Mouse (Mus musculus) megakaryocyte progenitor cell, adult 5-6 weeks (primary cell): Measurements from ENCODE around the gene Sema6c. TPM values are rescaled to one million over a fixed set of nuclear protein-coding genes. Genes with fewer than 3 reads are reported as not detected.
A peak's percentile ranks its signal among the peaks of the same experiment; 100 is the strongest.

ENCODE experiments used
- ATAC-seq: replicated peaks from 2 replicates; pipeline ENCODE4 v1.8.0; 2016; ENCODE audit warnings: mild to moderate bottlenecking, moderate TSS enrichment, inconsistent platforms; ENCODE audit not compliant: poor library complexity
- total RNA-seq, 2 experiments: library from RNA; stranded (forward) in 1 of 2; stranded (reverse) in 1 of 2; fragments of 157-497, 149-512 nt in 1 of 2; fragments of 200-1000 nt in 1 of 2; gene quantifications; 2 replicates each; pipeline versions ENCODE4 v1.2.3 to v1.2.4; 2015 to 2017

Sema6c gene
- total RNA-seq, 2 experiments from 2014 or later = 0.05 TPM; not detected in 1

DNA sequence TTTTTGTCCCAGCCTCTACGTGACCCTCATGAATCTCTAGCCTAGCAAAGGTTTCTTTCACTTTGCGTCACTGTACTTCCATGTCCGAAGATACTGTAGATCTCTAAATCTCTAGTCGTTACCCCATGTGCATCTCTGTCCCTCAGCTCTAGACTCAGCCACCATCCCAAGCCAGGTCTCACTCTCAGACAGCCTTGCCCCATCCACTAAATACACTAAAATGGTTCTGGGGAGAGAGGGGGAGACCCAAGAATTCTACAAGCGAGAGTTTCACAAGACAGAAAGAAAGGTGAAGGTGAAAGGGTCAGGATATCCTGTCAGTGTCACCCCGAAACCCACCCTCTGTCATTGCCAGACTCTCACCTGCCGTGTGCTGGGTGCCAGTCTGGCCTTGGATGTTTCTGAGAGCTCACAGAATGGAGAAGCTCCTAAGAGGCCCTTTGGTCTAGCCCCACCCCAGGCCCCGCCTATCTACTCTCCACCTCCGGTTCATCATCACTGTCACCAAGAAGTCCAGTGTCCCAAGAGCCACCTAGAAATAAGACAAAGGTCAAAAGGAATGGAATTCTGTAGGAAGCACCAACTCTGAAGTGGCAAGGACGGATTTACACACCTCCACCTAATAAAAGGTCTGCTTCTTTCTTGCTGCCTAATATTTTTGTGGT is 18.2 kb upstream of the Sema6c start, which contains the start of gene Tnfaip8l2:
Tnfaip8l2 (minus strand) TSS at position 409 of the 665 bp plus-strand sequence.
- peak; percentile 64 for ATAC-seq

GRCm38 (mm10) chr3:95142617-95143011 is 17.6 kb upstream of the Sema6c start:
- ATAC-seq = peak; percentile 86

DNA sequence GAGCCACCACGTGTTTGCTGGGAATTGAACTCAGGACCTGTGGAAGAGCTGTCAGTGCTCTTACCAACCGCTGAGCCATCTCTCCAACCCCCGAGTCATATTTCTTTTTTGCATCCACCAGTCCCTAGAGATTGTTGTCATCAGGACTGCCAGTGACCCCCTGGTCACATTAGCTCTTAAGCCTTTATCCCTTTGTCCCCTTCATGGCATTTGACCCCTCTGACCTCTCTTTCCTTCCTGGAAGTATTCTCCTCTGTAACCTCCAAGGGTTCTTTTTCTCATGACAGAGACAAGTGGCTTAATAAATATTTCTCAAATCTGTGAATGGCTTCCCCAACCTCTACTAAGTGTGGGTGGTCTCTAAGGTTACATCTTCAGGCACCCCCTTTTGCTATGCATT is 12.3 kb upstream of the Sema6c start:
- no peak for ATAC-seq

GRCm38 (mm10) chr3:95153874-95154273 is 6.4 kb upstream of the Sema6c start:
- peak; percentile 99 for ATAC-seq

DNA sequence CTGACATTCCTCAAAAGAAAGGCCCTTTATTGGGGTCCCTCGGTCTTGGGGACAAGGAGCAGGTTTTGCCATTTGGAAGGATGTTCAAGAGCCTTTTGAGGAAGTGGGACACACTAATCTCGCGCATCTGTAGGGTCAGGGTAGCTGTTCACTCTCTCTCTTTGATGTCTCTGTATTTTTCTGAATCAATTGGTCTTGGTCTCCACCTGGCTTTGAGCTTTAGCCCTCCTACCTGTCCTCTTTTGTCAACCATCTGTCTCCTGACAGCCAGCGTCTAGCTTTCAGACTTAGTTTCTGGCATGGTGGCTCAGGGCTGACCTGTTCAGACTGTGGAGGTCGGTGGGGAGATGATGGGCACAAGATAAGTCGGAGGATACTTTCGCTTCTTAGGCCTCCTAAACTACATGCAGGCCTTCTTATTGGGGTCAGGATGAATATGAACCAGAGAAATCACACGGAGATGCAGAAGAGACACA is 708 bp upstream of the Sema6c start:
- ATAC-seq = no peak

- ATAC-seq = no peak
These were observed 839 bp downstream of the Sema6c start for GRCm38 (mm10) chr3:95161041-95161551.

GRCm38 (mm10) chr3:95161618-95162344 is 1.5 kb downstream of the Sema6c start:
- no peak for ATAC-seq

DNA sequence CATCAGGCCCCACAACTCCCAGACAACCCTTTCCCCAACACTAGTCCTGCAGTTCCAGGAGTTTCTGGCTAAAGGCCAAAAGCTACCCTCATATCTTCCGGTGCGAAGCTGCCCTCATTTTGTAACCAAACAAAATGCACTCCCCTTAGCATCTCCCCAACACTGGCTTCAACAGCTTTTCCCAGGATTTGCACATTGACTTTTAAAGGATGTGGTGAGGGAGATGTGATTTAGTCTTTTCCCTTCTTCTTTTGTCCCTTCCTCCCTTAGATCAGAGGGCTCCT is 2.0 kb downstream of the Sema6c start:
- no peak for ATAC-seq

DNA sequence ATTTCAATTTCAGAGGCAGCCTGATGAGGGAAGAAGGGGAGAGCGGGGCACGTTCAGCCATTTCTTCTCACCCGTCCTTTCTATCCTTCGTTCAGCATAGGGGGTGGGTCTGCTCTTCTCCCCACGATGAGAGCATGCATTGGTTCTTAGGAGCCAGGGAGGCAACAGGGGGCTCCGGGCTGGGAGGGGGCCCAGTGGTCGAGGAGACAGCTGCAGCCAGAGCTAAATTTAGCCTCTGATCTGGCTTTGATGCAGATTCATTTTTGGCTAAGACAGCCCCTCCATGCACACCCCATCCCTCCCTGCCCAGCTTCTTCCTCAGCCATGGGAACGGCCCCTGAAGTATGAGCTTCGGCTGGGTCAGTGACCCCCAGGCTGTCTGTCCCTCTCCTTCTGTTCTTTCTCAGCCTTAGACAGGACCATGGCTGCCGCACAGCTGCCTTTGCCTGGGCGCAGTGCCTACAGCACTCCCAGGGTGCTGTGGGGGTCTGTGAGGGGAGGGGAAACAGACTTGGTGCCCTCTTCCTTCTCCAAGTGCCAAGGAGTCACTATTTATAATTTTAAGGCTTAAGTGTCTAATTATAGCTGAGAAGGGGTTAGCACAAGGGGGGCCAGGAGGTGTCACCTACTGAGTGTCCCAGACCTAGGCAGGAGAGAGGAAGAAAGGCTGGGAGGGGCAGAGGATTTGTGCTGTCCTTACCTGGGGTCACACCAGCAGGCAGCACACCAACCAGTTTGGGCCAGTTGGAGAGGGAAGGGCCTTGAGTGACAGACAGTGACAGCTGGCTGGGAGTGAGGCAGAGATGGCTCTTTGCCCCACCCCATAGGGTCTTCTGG is 3.4 kb downstream of the Sema6c start:
- no peak for ATAC-seq

DNA sequence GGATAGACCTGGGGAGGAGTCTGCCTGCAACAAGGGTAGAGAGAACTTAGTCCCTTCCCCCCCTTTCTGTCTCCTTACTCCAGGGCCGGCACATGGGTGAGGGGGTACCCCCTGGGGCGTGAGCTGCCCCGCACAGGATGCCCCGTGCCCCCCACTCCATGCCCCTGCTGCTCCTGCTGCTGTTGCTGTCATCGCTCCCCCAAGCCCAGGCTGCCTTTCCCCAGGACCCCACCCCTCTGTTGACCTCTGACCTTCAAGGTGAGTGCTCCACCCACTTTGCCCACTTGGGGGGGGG is 3.9 kb downstream of the Sema6c start:
- no peak for ATAC-seq

GRCm38 (mm10) chr3:95164840-95165239 is 4.6 kb downstream of the Sema6c start:
- no peak for ATAC-seq

- ATAC-seq = no peak
These were observed 9.7 kb downstream of the Sema6c start for GRCm38 (mm10) chr3:95169996-95170395.

- no peak for ATAC-seq
These were observed 10.8 kb downstream of the Sema6c start for GRCm38 (mm10) chr3:95171105-95171504.

DNA sequence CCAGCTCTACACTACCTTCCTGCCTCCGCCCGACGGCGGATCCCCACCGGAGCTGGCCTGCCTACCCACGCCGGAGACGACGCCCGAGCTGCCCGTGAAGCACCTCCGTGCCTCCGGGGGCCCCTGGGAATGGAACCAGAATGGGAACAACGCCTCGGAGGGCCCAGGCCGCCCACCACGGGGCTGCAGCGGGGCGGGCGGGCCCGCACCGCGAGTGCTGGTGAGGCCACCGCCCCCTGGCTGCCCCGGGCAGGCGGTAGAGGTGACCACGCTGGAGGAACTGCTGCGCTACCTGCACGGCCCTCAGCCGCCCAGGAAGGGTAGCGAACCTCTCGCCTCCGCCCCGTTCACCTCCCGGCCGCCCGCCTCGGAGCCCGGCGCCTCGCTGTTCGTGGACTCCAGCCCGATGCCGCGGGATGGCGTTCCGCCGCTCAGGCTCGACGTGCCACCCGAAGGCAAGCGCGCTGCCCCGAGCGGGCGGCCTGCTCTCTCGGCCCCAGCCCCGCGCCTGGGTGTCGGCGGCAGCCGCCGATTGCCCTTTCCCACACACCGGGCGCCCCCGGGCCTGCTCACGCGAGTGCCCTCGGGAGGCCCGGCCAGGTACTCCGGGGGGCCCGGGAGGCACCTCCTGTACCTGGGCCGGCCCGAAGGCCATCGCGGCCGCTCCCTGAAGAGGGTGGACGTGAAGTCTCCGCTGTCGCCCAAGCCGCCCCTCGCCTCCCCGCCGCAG is 12.4 kb downstream of the Sema6c start:
- ATAC-seq = no peak

DNA sequence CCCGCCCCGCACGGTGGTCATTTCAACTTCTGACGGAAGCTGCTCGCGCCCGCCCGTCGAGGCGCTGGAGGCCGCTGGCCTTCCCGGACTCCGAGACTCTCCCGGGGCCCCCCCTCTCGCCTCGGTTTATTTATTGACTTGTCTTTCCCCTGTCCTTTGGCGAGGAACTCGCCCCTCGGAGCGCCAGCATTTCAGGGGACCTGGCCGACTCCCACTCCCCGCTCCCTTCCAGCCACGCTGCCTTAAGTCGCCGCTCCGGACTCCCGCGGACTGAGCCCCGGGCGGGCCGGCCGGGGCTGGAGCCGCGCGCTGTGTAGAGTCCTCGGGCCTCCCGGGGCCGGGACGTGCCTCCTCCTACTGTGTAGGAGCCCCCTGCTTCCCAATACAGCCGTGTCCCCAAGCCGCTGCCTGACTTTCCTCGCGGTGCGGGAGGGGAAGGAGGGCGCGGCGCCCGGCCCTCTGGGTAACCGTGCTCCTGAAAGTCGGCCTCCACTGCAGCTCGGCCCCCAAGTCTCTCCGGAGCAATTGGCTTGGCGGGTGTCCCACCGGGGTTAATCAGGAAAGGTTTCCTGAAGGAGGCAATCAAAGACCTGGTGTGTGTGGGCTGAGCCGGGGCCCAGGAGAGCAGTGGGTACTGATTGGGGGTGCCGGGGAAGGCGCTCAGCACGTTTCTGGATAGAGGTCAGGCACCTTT is 13.1 kb downstream of the Sema6c start:
- peak; percentile 18 for ATAC-seq

GRCm38 (mm10) chr3:95174011-95174592 is 13.8 kb downstream of the Sema6c start:
- ATAC-seq = peak; percentile 94

DNA sequence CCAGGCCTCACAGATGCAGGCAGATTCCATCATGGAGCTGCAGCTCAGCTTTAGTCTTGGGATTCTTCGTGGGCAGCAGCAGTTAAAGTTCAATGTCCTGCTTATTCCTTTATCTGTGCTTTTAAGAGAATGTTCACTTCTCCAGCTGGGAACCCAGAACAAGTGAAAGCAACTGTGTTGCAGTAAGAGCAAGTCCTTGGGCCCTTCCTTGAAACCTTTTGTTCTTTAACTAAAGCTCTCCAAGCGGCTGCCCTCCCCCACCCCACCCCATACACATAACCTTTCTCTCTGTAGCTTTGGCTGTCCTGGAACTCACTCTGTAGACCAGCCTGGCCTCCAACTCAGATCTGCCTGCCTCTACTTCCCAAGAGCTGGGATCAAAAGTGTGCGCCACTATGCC is 16.2 kb downstream of the Sema6c start:
- ATAC-seq = no peak

DNA sequence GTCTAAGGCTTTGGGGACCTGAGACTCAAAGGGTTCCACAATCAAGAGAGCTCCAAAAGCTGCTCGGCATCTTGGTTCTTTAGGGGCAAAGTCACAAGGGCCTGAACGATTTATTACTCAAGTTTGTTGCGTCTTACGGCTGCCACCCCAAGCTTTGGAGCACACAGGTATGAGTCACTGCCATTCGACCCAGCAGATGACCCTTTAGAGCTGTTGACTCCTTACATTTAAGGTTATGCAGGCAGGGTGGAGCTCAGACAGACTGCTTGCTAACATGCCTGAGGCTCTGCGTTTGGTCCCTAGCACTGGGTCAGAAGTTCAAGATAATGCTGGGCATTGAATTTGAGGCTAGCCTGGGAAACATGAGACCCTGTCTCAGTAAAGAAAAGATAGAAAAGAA is 17.3 kb downstream of the Sema6c start:
- no peak for ATAC-seq

DNA sequence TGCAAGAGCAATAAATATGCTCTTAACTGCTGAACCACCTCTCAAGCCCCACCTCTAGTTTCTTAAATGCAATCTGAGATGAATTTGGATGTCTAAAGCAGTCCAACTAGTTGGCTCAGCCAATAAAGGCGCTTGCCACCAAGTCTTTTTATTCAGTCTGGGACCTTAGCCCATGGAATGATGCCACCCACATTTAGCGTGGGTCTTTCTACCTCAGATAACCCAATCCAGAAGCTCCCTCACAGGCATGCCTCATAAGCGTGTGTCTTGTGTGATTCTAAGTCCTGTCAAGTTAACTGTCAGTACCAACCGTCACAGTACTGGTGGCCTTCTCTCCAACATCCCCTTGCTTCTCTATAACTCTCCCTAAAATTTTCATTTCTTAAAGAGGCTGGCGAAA is 18.7 kb downstream of the Sema6c start:
- ATAC-seq = no peak

DNA sequence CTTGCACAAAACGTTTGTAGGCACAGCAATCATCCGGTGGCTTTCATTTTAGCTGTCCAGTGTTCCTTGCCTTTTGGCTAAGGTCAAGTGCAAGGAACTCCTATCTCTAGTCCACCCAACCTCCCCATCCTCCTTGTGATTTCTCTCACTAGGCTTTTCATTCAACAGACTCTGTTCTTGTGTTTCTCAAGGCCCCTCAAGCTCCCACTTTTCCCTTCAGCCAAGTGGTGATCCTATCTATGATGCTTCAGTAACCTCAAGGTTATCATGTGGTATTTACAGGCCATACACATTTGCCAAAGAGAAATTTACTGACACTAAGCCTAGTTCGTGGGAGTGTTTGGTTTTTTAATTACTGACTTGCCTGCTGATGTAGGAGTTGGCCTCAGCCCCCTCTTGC is 19.6 kb downstream of the Sema6c start:
- no peak for ATAC-seq
